Mouse (Mus musculus) layer of hippocampus, postnatal 25 days (tissue): ENCODE data around the gene Krtcap3. TPM values are rescaled to one million over a fixed set of nuclear protein-coding genes. Genes with fewer than 3 reads are reported as not detected.
"Not testable (repeated sequence)": the region's sequence is repeated elsewhere in the genome, so short reads cannot be mapped to it uniquely, and the experiment has no call there.

ENCODE experiments used
- DNase-seq, 2 experiments: peaks; one replicate each; pipeline ENCODE4 v3.0.0; 2022; ENCODE audit warnings: mixed read lengths in 2 of 2, low spot score in 1 of 2; ENCODE audit errors: extremely low spot score in 1 of 2
- total RNA-seq, 2 experiments: library from RNA; stranded (reverse); gene quantifications; 2 replicates each; pipeline ENCODE4 v1.2.3; 2021

Krtcap3 gene
- total RNA-seq, result 1 to 10 TPM; 2.0 to 3.1 TPM

GRCm38 (mm10) chr5:31251541-31252101 is at the start of gene Krtcap3:
Krtcap3 (plus strand) TSS chr5:31251691.
- peak in 1 of 2 experiments; percentile 22 for DNase-seq

DNA sequence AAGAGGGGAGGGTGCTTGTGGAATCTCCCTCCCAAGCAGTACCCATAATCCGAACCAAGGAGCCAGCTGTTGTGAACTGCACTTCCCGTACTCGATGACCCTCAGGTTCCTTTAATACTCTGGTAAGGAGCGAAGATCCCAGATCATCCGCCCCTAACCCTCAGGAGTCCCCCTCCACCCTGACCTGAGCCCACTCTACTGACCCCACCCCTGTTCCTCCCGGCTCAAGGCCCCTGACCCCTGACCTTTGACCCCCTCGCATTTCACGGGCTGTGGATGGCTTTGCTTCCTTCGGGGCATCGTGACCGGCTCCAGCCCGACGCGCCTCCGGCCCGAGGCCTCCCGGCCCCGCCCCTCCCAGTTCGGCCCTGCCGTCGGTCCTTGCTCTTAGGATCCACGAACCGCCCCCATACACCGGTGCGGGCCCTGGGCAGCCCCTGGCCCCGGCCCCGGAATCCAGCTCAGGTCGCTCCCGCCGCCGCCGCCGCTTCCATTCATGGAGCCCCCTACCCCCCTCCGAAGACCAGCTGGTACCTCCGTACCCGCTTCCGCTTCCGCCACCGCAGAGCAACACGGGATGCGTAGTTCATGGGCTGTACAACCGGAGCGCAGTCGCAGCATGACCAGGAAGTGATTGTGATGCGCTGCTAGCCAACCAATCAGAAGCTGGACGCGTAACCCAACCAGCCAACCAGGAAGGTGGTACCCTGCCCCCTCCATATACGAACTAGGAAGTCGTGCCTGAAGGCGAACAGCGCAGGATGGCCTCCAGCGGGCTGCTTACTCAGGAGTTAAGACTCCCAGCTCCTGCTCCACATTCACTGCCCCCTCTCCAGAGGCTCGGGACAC is 49.5 kb upstream of the Krtcap3 start, which contains the start of gene Zfp513:
Gene Zfp513 (minus strand): TSS at position 562 of the 849 bp plus-strand sequence.
- DNase-seq, result peak; percentile 86

DNA sequence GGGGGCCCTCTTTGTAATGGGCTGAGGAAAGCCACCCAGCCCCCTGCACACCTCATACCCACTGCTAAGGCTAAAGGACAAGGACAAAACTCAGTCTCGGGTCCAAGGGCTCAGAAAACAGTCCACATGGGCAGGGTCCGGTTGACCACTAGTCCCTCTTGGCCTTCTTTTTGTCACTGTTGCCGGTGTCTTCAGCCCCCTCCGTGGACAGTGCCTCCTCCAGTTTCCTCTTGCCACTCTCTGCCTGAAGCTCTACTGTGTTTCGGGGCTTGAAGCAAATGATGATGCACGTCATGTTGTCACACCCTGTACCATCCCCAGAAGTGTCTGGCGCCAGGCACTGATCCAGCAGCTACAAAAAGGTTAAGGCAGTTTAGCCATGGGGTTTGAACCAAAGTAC is 48.6 kb upstream of the Krtcap3 start:
- DNase-seq, result no peak

DNA sequence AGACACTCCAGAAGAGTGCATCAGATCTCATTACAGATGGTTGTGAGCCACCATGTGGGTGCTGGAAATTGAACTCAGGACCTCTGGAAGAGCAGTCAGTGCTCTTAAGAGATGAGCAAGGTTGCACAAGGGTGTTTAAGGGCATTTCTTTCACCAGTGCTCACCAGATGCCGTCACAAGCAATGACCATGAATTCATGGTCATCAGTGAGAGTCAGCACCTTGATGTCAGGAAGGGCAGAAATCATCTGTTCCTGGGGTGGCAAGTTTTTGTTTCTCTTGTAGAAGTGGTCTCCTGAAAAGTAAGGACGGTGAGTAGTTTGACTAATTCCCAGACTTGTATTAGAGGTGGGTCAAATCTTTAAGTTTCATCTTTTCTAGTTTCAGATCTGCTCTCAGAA is 47.6 kb upstream of the Krtcap3 start:
- no peak for DNase-seq

GRCm38 (mm10) chr5:31204421-31204820 is 47.1 kb upstream of the Krtcap3 start:
- no peak for DNase-seq

GRCm38 (mm10) chr5:31216554-31216953 is 34.9 kb upstream of the Krtcap3 start:
- not testable (repeated sequence) for DNase-seq

DNA sequence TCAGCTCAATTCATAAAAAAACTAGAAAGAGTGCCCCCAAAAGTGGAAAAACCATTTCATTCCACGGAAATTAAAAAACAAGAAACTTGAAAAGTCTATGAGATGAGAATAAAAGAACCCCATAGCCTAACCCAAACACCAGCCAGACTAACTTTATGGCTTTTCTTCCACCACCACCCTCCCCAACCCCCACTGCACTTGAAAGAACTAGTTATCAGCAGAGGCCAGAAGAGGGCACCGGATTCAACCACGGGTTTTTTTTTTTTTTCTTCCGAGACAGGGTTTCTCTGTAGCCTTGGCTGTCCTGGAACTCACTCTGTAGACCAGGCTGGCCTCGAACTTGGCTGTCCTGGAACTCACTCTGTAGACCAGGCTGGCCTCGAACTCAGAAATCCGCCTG is 33.2 kb upstream of the Krtcap3 start:
- DNase-seq, result no peak

DNA sequence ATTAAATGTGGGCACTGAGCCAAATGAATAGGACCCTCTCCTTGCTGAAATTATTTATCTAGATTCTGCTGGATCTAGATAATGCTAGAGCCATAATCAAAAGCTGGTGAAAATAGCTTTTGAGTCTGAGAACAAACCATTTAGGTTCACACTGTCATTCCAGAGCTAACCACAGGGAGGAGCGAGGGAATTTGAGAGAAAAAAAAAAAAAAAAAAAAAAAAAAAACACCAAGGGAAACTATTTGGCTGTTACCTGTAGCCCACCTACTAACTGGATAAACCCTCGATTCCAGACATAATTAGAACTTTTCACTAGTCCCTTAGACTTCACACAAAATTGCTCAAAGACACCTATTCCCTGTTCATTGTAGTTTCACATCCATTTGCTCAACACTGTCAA is 32.4 kb upstream of the Krtcap3 start:
- DNase-seq, result no peak

DNA sequence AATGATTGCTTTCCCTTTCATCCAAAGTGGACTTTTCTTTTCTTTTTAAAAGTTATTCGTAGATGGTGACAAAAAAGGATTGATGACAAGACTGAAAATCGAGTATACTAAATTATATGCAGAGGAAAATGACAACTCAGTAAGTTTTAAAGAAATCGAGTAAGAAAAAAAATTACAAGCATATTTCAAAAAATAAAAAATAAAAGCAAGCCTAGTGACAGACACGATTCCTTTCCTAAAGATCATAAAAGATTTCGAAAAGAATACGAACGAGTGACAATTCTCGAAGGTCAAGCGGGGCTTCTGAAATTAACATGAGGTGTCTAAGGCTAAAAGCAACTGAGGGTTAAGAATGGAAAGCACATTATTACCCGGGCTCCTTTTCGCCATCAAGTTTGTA is 32.0 kb upstream of the Krtcap3 start:
- no peak for DNase-seq

- DNase-seq, result peak; percentile 27 to 44
Observed at GRCm38 (mm10) chr5:31219911-31220447, 31.5 kb upstream of the Krtcap3 start.

- peak; percentile 92 to 94 for DNase-seq
Observed at GRCm38 (mm10) chr5:31220448-31221303, 30.8 kb upstream of the Krtcap3 start, which contains the start of gene Ppm1g. Ppm1g (minus strand) TSS chr5:31220687.

DNA sequence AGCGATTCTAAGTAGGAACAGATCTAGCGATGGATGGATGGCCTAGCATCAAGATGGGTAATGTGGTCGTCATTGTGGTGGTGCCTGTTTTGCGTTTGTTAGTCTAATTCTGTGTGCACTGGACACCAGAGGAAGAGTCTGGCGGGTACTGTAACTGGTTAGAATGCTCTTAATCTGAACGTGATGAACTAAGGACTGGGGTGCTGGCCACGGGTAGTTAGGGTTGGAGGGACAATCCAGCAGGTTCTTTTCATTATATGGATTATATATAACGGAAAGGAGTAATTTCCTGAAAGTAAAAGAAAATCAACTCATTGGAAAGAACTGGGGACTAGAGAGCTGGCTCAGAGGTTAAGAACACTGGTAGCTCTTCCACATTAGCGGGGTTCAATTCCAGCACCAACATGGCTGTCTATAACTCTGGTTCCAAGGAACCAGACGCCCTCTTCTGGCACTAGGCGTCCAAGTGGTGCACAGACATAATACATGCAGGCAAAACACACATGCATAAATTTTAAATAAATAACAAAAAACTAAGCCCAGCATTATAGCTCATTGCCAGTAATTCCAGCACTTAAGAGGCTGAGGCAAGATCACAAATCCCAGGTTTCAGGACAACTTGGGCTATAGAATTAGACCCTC is 30.1 kb upstream of the Krtcap3 start:
- DNase-seq, result no peak

DNA sequence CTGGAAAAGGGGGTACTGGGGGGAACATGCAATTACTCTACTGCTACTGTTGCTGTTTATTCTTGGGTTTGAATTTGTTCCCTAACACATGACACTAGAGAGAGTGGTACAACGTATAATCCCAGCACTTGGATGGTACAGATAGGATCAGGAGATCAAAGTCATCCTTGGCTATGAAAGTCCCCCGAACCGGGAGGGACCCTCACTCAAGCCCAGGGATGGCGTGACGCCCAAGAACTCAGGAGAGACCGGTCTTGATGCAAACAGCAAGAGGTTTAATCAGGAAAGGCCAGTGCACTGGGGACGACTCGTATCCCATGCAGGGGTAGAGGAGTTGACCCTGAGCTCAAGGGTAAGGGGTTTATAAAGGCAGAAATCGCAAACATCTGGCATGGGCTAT is 28.8 kb upstream of the Krtcap3 start:
- DNase-seq, result no peak

GRCm38 (mm10) chr5:31226641-31227040 is 24.9 kb upstream of the Krtcap3 start:
- DNase-seq, result no peak

DNA sequence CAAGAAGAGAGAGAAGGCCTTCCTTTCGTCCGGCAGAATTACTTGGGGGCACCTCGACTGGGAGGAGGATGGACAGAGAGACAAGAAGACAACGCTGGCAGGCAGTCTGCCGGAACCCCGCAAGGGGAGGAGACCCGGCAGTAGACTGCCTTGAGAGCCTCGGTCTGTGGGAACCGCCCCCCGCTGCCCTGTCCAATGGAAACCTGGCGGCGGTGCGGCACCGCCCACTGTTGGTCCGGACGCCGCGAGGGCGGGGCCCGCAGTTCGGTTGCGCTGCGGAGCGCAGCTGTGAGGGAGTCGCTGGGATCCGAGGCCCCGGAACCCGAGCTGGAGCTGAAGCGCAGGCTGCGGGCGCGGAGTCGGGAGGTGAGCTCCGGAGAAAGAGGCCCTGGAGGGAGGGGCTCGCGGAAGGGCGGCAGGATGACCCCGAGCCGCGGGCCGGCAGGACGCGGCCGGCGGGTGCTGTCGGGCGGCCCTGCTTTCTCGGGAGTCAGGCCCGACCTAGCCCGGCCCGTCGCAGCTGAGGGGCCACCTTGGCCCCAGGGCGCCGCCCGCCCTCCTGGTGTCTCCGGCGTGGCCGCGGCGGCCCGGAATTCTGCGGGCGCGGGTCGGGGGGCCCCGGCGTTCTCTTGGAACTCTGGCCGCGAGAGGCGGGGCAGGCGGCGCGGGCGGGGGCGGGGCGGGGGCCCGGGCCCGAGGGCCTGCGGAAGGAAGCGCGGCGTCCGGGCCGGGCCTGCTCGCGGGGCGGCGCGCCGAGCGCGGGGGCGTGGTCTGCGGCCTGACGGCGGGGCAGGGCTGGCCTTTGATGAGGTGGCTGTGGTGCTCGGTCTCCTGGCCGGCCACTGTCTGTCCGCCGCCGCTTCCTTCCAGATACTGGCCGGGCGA is 10.6 kb upstream of the Krtcap3 start, which contains the start of the genes Nrbp1 and Gm9970:
Gene Nrbp1 (plus strand): TSS at position 228 of the 885 bp plus-strand sequence.
Gene Gm9970 (minus strand): TSS at position 596 of the 885 bp plus-strand sequence.
- peak; percentile 84 to 93 for DNase-seq

DNA sequence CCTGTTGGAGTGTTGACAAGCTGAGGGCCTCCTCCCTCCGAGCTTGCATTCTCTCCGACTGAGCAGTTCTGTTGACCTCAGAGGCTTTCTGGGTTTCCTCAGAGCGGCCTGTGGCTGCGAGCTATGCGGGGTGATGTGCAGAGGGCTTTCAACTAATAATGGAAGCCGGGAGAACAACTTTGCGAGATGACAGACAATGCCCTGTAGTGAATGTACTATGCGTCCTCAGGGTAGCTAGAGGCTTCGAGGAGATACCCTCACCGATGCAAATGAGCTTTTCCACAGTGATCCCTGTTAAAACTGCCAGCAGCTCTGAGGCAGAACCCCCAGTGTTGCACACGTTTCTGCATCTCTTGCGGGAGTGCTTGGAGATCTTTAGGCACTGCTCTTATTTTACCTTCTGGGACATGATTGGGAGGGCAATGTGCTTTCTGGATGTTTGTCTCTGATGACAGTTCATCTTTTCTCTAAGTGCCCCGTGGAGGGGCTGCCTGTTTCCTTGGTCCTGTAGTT is 9.9 kb upstream of the Krtcap3 start:
- no peak for DNase-seq

DNA sequence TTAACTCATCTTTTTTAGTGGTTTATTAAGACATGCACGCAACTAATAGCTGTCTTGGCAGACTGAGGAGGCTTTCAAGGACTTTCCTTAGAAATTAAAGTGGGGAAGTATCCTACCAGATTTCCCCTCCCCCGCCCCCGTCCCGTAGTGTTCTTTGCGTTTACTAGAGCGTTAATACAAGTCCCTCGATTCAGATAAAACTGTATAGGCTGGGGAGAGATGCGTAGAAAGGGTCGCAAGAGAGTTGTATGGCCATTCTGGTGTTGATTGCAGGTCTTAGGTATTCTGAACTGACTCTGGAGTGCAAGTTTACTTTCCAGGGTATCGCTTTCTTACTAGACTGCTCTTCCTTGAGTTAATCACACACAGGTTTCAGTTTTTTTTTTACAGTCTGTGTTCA is 9.3 kb upstream of the Krtcap3 start:
- no peak for DNase-seq

DNA sequence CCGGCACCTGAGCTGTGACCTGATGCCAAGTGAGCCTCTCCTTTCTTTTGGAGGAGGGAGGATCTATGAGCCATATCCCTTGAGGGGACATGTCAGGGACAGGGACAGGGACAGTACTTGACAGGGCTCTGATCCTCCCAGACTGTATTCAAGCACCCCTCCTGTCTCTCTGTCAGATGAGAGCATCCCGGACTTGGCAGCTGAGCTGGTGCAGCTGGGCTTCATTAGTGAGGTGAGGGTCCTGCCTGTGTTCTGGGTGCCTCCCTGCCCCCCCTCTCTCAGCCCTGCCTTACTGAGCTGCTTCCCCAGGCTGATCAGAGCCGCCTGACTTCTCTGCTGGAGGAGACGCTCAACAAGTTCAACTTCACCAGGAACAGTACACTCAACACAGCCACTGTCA is 775 bp upstream of the Krtcap3 start:
- DNase-seq, result no peak

GRCm38 (mm10) chr5:31252151-31252550 is 660 bp downstream of the Krtcap3 start:
- no peak for DNase-seq
